Mouse (Mus musculus) mesoderm, embryonic 11.5 days (tissue): ENCODE measurements around the gene Man1b1.

ENCODE experiments used
- DNase-seq: peaks from one replicate; pipeline ENCODE4 v3.0.0-alpha.2; 2012; ENCODE audit warnings: low read depth, low spot score

Man1b1 gene

GRCm38 (mm10) chr2:25332286-25333160 is at the start of gene Man1b1:
TSS of gene Man1b1 (plus strand) at chr2:25332338.
- DNase-seq, result peak; percentile 100

- no peak for DNase-seq
Measured at GRCm38 (mm10) chr2:25285551-25285950, 46.6 kb upstream of the Man1b1 start.

GRCm38 (mm10) chr2:25286314-25286713 is 45.8 kb upstream of the Man1b1 start:
- no peak for DNase-seq

- no peak for DNase-seq
Measured at GRCm38 (mm10) chr2:25286837-25287636, 45.1 kb upstream of the Man1b1 start.

- no peak for DNase-seq
Measured at GRCm38 (mm10) chr2:25287927-25288649, 44.0 kb upstream of the Man1b1 start, which contains the start of gene Tmem210. TSS of gene Tmem210 (plus strand) at chr2:25288145.

- DNase-seq, result no peak
Measured at GRCm38 (mm10) chr2:25288734-25289345, 43.3 kb upstream of the Man1b1 start.

GRCm38 (mm10) chr2:25289651-25290050 is 42.5 kb upstream of the Man1b1 start, which contains the start of gene Lrrc26:
TSS of gene Lrrc26 (plus strand) at chr2:25289915.
- DNase-seq, result no peak

- no peak for DNase-seq
Measured at GRCm38 (mm10) chr2:25290101-25290815, 41.9 kb upstream of the Man1b1 start.

- no peak for DNase-seq
Measured at GRCm38 (mm10) chr2:25290816-25291130, 41.4 kb upstream of the Man1b1 start.

GRCm38 (mm10) chr2:25291184-25292053 is 40.7 kb upstream of the Man1b1 start:
- no peak for DNase-seq

GRCm38 (mm10) chr2:25292054-25292544 is 40.0 kb upstream of the Man1b1 start:
- no peak for DNase-seq

GRCm38 (mm10) chr2:25292856-25293255 is 39.3 kb upstream of the Man1b1 start:
- peak; percentile 85 for DNase-seq

- no peak for DNase-seq
Measured at GRCm38 (mm10) chr2:25293706-25294105, 38.4 kb upstream of the Man1b1 start.

GRCm38 (mm10) chr2:25297093-25297492 is 35.0 kb upstream of the Man1b1 start:
- no peak for DNase-seq

- no peak for DNase-seq
Measured at GRCm38 (mm10) chr2:25298046-25298445, 34.1 kb upstream of the Man1b1 start.

- no peak for DNase-seq
Measured at GRCm38 (mm10) chr2:25303452-25303851, 28.7 kb upstream of the Man1b1 start.

- no peak for DNase-seq
Measured at GRCm38 (mm10) chr2:25303931-25304656, 28.0 kb upstream of the Man1b1 start.

GRCm38 (mm10) chr2:25304657-25305541 is 27.2 kb upstream of the Man1b1 start:
- DNase-seq, result peak; percentile 70
